Mouse (Mus musculus) gastrocnemius, adult 8-10 months (tissue): Measurements from ENCODE around the gene Mob3b. TPM values are rescaled to one million over a fixed set of nuclear protein-coding genes. Genes with fewer than 3 reads are reported as not detected.

Experiments used
- DNase-seq, 2 experiments: peaks; one replicate each; pipeline ENCODE4 v3.0.0; 2022; ENCODE audit warnings: low spot score in 2 of 2
- total RNA-seq, 4 experiments: library from RNA; stranded (reverse); gene quantifications; 2 replicates each; pipeline ENCODE4 v1.2.4; 2022

Mob3b gene
- total RNA-seq, 4 experiments from 2014 or later: 0.19 to 1.5 (median 0.50) TPM

- DNase-seq: no peak
Measured at GRCm38 (mm10) chr4:35005068-35005769, 152.1 kb downstream of the Mob3b start.

- no peak for DNase-seq
Measured at GRCm38 (mm10) chr4:35004473-35004872, 152.8 kb downstream of the Mob3b start.

GRCm38 (mm10) chr4:35003550-35004326, 153.5 kb downstream of the Mob3b start:
- DNase-seq: no peak

GRCm38 (mm10) chr4:34996616-34997015, 160.7 kb downstream of the Mob3b start:
- DNase-seq: no peak

GRCm38 (mm10) chr4:34993639-34993975, 163.7 kb downstream of the Mob3b start:
- DNase-seq: no peak

- no peak for DNase-seq
Measured at GRCm38 (mm10) chr4:34992866-34993638, 164.2 kb downstream of the Mob3b start.

- no peak for DNase-seq
Measured at GRCm38 (mm10) chr4:34991891-34992865, 165.1 kb downstream of the Mob3b start.

GRCm38 (mm10) chr4:34991116-34991515, 166.2 kb downstream of the Mob3b start:
- no peak for DNase-seq

- DNase-seq: no peak
Measured at GRCm38 (mm10) chr4:34990659-34991058, 166.6 kb downstream of the Mob3b start.

- DNase-seq: no peak
Measured at GRCm38 (mm10) chr4:34987568-34987967, 169.7 kb downstream of the Mob3b start.

GRCm38 (mm10) chr4:34987109-34987508, 170.2 kb downstream of the Mob3b start:
- DNase-seq: no peak

GRCm38 (mm10) chr4:34986647-34987046, 170.6 kb downstream of the Mob3b start:
- no peak for DNase-seq

- no peak for DNase-seq
Measured at GRCm38 (mm10) chr4:34984377-34984776, 172.9 kb downstream of the Mob3b start.

- no peak for DNase-seq
Measured at GRCm38 (mm10) chr4:34983511-34983910, 173.8 kb downstream of the Mob3b start.

GRCm38 (mm10) chr4:34981301-34982172, 175.7 kb downstream of the Mob3b start:
- DNase-seq: no peak

- DNase-seq: no peak
Measured at GRCm38 (mm10) chr4:34980461-34981039, 176.7 kb downstream of the Mob3b start.

GRCm38 (mm10) chr4:34976916-34977702, 180.2 kb downstream of the Mob3b start:
- no peak for DNase-seq

GRCm38 (mm10) chr4:34976331-34976778, 180.9 kb downstream of the Mob3b start:
- DNase-seq: no peak

- DNase-seq: no peak
Measured at GRCm38 (mm10) chr4:34974795-34975194, 182.5 kb downstream of the Mob3b start.
